Mouse (Mus musculus): ENCODE results near the gene Catip. TPM values are rescaled to one million over a fixed set of nuclear protein-coding genes. Genes with fewer than 3 reads are reported as not detected.
"Not testable (repeated sequence)": the region's sequence is repeated elsewhere in the genome, so short reads cannot be mapped to it uniquely, and the experiment has no call there.

Catip gene
- total RNA-seq (2021) = 1 to 10 TPM; 1.3 TPM

DNA sequence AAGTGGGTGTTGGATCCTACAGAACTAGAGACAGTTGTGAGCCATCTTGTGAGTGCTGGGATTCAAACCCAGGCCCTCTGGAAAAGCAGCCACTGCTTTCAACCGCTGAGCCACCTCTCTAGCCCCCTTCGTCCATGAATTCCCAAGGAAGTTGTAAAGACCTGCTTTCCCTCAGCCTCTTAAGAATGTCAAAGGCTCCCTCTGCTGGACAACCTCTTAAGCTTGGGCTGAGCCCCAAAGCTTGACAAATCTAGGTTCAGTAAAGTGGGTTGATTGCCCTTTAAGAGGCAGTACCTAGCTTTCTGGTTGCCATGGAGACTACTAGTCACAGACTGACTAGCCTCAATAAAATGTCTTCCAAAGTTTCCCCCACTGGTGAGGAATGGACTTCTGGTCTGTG is at the start of gene Catip:
Gene Catip (plus strand): TSS at position 297 of the 400 bp plus-strand sequence.
- DNase-seq (ENCODE audit: low spot score in 2 of 2) = peak; percentile 59 to 67
- intact Hi-C loops (cut with DNase I) = loop anchor here (2.0 to 10.0 kb wide), 2 partner anchors 49 to 157 kb away; no protein-coding TSS in a partner anchor

DNA sequence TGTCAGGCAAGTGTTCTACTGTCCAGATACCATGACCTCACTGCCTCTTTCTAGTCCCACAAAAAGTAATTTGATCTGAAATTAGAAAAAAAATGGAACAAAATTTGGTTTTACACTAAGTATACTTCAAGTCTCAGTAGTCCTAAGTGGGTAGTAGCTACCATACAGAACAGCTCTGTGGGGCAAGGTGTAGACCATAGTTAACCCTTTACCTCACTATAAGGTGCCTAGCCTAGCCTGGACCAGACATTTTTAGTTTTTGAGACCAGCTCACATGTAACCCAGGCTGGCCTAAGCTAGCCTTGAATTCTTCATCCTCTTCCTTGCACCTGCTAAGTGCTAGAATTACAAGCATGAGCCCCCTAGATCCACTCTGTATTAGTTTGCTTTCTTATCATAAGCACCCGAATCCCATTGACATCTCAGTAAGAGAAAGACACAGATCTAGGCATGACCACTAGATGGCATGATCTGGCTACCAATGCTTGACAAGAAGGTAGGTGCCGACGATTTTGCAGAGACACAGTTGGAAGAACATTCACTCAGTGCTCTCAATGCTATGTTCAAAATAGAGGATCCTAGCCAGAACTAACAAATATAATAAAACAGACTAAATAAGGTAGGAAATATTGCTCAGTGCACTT is 48.7 kb upstream of the Catip start:
- peak in 1 of 2 experiments; percentile 42 for DNase-seq (ENCODE audit: low spot score in 2 of 2)
- intact Hi-C loops (cut with DNase I) = loop anchor here (1.0 to 2.0 kb wide), 2 partner anchors 50 to 139 kb away; partner anchors contain the start of gene Catip

DNA sequence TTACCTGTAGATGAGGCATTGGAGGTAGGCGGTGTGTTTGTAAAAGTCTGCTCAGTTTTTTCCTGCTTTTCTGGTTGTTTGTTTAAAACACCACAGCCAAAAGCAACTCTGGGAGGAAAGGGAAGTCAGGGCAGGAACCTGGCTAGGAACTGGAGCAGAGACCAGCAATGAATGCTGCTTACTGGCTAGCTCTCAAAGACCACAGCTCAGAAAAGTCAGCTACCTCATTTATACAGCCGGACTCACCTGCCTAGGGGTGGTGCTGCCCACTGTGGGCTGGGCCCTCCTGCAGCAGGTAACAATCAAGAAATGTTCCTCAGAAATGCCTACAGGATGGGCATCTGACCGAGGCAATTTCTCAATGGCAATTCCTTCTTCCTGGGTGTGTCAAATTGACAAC is 47.1 kb upstream of the Catip start:
- intact Hi-C loops (cut with DNase I) = no loop called here
- DNase-seq (ENCODE audit: low spot score in 2 of 2) = no peak

DNA sequence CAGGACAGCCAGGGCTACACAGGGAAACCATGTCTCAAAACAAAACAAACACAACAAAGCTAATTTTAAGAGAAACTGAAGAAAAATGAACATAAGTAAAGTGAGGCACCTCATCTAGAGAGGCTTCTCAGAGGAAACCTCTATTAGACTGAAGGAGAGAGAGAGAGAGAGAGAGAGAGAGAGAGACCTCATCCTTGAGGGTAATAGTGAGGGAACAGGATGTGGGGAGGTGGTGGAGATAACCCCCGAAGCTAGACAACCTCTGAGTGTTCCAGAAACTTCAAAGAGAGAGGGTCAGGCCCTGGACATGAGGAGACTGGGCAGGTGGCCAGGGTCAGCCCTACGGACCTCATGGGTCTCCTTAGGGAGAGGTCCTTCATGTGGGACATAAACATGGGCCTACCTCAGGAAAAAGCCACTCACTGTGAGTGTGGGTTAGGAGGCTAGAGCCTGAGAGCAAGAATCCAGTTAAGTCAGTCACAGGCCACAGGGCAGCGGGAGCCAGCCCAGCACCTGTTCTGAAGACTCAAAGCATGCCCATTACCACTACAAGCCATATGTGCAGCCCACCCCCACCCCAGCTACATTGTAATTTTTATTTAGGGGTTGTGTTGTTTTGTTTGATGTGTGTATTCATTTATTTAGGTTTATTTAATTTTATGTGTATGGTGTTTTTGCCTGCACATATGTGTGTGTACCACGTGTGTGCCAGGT is 45.6 kb upstream of the Catip start:
- no peak for DNase-seq (ENCODE audit: low spot score in 2 of 2)
- intact Hi-C loops (cut with DNase I) = no loop called here

DNA sequence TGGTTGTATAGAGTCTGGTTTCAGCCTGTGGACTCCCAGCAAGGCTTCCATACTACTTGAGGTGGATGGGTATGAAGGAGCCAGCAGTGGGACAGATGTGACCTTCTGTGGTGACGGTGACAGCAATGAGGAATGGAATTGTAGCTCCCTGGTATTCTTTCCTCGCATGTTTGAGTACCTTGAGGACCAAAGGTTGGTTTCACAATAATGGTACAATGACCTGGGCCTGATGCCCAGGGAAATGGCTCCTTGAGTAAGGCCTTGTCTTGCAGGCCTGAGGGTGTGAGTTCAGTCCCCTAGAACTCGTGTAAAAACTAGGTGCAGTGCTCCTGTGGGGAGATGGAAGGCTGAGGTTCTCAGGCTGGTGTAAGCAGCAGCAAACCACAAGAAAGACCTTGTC is 43.2 kb upstream of the Catip start:
- intact Hi-C loops (cut with DNase I) = no loop called here
- no peak for DNase-seq (ENCODE audit: low spot score in 2 of 2)

DNA sequence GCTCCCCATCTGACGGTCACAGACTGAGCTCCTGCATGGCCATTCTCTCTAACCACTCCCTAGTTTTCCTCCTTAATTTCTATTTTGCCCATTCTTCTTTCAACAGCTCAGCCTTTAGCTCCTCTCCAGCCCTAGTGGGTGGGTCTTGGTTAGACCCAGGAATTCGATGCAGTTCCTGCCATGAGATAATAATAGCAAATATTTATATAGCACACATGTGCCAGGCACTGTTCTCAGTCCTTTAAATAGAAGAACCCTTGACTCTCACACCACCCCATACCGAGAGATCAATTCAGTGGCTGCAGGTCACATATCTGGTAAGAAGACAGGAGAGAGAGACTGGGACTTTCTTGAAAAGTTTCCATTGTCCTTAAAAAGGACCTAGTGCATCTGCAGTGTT is 40.5 kb upstream of the Catip start:
- no peak for DNase-seq (ENCODE audit: low spot score in 2 of 2)
- intact Hi-C loops (cut with DNase I) = no loop called here

DNA sequence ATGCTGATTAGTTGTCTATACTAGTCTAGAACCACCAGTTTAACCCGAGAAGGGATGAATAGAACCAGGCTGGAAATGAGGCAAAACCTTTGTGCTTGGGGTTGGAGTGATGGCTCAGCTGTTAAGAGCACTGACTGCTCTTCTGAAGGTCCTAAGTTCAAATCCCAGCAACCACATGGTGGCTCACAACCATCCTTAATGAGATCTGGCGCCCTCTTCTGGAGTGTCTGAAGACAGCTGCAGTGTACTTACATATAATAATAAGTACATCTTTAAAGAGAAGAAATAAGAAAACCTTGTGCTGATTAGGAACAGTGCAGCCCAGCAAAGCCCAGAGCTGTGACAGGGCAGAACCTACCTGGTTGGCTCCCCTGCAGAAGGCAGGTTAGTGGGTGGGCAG is 35.0 kb upstream of the Catip start:
- DNase-seq (ENCODE audit: low spot score in 2 of 2); intact Hi-C loops (cut with DNase I): not testable (repeated sequence)

DNA sequence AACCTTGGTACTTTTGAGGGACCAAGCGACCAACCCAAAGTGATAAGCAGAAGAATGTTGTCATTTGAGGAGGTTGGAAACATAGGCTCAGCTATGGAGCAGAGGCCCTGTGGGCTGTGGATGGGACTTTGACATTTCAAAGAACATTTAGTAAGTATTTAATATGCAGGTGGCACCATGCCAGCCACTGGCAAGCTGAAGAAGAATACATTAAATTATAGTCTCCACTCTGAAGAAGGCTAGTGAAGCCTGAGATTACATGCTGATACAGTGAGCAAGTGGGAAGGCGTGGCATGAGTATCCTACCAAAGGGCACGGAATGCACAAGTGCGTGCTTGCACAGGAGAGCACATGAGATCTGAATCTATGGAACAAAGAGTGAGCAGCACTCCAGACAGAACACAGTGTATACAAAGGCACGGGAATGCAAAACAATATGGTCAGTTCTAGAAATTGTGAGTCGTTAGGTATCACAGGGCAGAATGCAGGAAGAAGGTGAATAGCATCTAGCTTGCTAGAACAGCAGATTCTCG is 31.9 kb upstream of the Catip start:
- no peak for DNase-seq (ENCODE audit: low spot score in 2 of 2)
- intact Hi-C loops (cut with DNase I) = loop anchor here (5.0 kb wide), 1 partner anchor 57 kb away; no protein-coding TSS in a partner anchor

DNA sequence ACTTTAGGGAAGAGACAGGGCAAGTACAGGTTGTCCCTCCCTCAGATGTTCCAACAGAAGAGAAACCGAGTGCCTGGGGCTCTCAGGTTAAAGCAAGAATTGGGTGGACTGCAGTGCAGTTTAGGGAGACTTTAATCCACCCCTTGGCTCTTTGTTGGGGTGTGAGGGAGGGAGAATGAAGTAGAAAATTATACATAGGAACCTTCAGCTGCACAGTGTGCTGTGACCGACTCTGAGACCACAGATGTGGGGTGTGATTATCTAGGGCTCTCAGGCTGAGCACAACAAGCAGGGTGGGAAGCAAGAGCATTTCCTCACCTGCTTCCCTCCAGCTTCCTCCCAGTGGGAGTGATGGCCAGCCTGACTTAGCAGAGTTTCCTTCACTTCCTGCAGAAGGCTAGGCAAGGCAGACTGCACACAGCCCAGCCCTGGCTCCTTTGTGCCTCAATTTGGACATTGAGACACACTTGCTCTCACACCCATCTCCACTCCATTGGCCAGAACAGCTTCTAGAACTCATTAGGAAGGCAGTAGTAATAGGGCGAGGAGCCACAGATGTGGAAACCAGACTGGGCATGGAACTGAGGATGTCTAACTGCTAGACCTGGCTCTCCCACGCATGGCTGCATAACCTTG is 30.7 kb upstream of the Catip start:
- intact Hi-C loops (cut with DNase I) = loop anchor here (5.0 kb wide), 1 partner anchor 56 kb away; no protein-coding TSS in a partner anchor

DNA sequence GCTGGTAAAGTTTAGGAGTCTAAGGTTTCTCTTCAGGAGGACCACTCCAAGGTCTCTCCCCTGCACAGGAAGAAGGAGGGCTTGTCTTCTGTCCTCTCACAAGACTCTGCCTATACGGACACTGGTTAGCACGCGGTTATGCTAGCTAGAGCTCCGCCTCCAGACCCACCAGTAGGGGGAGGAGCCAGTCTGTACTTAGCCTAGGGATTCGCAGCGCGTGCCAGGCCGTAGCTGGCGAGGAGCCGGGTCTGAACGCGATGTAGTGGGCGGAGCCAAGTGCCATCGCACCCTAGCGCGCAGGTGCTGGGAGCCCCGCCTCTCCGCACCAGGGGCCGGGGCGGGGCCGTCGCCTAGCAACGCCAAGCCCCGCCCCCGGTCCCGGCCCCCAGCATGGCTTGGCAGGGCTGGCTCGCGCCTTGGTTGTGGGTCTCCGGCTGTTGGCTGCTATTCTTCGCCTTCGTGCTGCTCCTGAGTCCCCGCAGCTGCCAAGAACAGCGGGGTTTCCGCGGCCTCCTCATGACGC is 29.6 kb upstream of the Catip start:
- peak; percentile 94 to 97 for DNase-seq (ENCODE audit: low spot score in 2 of 2)
- intact Hi-C loops (cut with DNase I) = loop anchor here (5.0 kb wide), 1 partner anchor 55 kb away; no protein-coding TSS in a partner anchor

More for the DNA sequence above, 30.7 kb upstream of the Catip start:
- no peak for DNase-seq (ENCODE audit: low spot score in 2 of 2)

DNA sequence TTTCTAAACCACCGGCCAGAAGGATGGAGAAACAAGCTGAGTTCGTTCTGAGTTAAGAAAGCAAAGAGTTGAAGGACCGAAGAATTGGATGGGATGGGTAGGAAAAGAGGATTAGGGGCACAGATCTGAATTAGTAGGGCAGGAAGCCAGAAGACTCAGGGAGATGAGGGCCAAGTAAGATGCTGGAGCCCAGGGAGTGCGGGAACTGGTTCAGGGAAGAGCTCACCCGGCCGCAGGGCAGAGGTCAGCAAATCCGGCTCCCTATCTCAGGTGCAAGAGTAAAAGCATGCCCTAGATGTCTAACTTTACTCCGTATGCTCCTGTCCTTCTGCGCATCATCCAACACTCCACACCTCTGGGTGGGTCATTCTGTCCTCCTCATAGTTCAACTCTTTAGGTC is 29.0 kb upstream of the Catip start:
- DNase-seq (ENCODE audit: low spot score in 2 of 2) = no peak
- intact Hi-C loops (cut with DNase I) = loop anchor here (5.0 kb wide), 1 partner anchor 54 kb away; no protein-coding TSS in a partner anchor

DNA sequence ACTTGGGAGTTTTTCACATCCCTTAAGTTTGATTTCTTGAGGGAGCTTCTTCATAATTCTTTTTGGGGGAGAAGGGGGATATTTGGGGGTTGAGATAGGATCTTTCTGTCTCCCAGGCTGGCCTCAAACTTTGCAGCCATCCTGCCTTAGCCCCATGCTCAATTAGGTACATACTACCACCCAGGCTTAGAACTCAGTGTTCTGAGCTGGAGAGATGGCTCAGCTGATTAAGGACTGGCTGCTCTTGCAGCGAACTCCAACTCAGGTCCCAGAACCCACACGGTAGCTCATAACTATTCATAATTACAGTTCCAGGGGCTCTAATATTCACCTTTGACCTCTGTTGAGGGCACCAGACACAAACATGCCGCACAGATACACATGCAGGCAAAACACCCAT is 27.3 kb upstream of the Catip start:
- intact Hi-C loops (cut with DNase I) = loop anchor here (5.0 kb wide), 1 partner anchor 53 kb away; no protein-coding TSS in a partner anchor
- no peak for DNase-seq (ENCODE audit: low spot score in 2 of 2)

DNA sequence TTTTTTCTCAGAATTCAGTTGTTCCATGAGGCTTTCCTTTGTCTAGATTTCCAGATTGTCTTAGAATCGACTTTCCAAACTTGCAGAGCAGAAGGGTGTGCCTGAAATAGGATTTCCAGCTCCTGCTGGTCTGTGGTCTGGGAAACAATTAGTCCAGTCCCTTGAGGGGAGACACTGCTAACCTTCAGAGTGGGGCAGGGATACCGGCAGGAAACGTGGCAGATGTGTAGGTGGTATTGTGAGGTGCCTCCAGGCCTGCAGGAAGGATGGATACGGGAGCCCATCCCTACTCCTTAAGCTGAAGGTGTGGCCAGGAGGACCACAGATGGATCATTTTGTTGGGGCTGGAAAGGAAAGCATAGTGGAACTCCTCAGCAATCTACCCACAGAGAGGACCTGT is 26.9 kb upstream of the Catip start:
- DNase-seq (ENCODE audit: low spot score in 2 of 2) = no peak
- intact Hi-C loops (cut with DNase I) = no loop called here

DNA sequence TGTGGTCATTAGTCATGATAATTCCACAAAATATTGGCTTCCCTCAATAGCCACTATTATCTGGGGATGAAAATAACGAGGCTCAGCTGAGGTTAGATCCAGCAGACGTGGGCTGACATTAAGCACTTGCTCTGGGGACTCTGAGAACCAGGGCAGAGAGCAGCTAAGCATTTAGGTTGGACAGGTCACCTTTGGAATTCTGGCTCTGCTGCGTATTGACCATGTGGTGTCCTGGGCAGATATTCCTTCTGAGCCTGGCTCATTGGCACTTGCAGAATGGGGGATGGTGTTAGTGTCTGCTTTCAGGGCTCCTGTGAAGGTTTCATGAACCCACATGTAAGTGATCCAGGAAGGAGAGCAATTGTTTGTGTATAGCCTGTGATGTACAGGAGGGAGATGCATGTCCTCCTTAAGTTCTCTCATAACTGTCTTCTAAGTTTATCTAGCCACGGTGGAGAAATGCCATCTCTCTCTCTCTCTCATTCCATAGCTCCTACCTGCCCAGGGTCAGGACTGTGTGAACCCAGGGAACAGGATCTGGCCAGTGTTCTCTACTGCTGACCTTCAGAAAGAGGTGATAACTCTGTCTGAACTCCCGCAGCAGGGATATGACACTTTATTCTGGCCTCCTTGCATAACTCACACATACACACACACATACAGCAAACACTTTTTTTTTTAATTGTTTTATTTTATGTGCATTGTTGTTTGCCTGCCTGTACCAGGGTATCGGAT is 26.3 kb upstream of the Catip start:
- no peak for DNase-seq (ENCODE audit: low spot score in 2 of 2)
- intact Hi-C loops (cut with DNase I) = no loop called here

DNA sequence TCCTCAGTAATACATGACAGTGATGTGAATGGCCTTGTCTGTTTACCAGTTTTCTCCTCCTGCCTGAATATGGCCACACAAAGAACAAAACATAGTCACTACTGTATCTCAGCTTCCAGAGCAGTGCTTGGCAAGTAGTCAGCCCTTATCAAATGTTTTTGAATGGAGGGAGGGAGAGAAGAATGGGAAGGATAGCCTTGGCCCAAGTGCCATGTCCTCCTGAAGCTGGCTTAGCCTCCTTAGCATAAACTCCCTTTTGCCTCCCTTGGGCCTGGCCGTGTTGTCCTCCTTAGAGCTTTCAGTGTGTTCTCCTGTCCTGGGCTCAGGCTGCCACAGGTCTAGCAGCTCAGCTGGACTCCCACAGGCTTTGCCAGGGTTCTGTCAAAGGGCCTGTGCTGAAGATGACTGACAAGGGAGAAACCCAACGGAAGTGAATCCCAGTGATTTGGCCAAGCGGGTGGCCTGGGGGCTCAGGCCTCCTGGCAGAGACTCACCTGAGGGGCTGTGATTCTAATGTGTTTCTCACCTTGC is 24.6 kb upstream of the Catip start:
- intact Hi-C loops (cut with DNase I) = no loop called here
- DNase-seq (ENCODE audit: low spot score in 2 of 2) = no peak

DNA sequence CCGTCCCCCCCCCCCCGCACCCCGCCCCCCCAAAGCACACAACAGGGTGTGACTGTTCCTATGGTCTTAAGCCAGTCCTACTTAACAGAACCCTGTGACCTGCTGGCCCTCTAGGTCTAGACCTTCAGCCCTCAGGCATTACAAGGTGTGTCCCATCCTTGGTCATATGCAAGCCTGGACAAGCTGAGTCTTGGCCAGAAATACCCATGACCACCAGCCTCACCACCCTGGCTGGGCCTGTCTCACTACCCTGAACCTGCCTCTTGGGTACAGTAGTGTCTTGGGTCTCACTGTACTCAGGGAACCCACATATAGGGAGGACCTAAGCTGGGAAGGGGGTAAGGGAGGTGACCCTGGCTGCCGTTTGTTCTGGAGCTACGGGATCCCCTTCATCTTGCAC is 23.9 kb upstream of the Catip start:
- DNase-seq (ENCODE audit: low spot score in 2 of 2) = no peak
- intact Hi-C loops (cut with DNase I) = no loop called here

DNA sequence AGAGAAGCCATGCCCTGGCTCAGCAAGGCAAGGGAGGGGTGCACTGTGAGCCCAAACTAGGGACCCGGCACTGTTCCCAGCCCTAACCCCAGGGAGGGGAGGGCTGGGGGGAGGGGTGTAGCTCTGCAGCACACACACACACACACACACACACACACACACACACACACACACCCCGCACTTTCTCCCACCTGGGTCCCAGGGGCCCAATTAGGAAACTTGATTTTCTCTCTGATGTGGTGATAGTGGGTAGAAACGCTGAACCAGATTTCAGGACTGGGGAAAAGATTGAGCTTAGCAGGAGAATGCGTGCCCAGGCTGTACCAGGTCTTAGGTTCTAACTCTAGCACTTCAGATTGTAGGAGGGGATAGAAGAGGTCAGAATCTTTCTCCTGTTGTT is 23.3 kb upstream of the Catip start:
- intact Hi-C loops (cut with DNase I) = no loop called here
- no peak for DNase-seq (ENCODE audit: low spot score in 2 of 2)

DNA sequence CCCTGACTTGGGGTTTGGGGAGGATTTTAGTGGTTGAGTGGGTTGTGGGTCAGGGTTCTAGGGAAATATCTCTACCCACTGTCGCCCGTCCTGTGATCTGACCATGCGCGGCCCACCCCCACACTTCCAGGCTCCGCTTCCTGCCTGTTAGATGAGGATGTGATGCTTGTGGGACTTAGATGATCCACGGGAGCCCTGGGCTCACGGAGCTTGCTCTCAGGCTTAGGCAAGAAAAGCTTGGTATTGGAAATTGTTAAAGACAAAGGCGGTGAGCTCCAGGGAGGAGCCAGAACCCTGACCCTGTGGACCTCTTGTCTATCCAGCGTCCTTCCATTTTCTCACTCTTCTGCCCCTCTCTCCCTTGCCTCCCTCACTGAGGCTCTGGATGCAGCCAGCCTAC is 22.0 kb upstream of the Catip start:
- DNase-seq (ENCODE audit: low spot score in 2 of 2) = no peak
- intact Hi-C loops (cut with DNase I) = no loop called here

DNA sequence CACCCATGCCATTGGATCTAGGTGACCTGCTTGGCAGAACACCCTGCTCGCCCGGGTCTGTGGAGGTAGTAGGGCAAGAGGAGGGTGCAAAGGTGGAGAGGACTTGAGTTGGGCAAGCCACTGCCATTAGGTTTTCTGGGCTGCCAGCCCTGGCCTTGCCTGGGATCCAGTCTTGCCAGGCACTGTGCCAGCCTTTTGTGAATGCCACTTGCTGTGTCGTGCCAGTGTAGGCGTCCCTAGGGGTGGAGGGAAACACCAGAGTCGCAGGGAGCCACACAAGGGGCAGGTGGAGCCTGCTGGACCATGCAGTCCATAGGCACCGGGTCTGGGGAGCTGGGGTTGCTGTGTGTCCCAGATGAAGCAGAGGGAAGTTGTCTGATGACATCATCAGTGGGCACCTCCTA is 21.5 kb upstream of the Catip start:
- peak; percentile 41 to 42 for DNase-seq (ENCODE audit: low spot score in 2 of 2)
- intact Hi-C loops (cut with DNase I) = no loop called here
